In genomic region chr4:139209130-139209840, GRCm38 (mm10) we compare ENCODE assay signal across 8 mouse cellular contexts. TPM values are rescaled to one million over a fixed set of nuclear protein-coding genes. Genes with fewer than 3 reads are reported as not detected.
DNase-seq lines count a peak whose midpoint lies in the region; ATAC-seq and TF ChIP-seq lines count a peak whose summit lies in the region.

No protein-coding gene starts in this region.

- H3K9ac ChIP-seq in liver, embryonic 11.5 days (ENCODE audit: low read depth, low read length) = no peak overlapping the region
- no peak overlapping the region for H3K9ac ChIP-seq in stomach, postnatal 0 days (ENCODE audit: low read length)

- no peak for TF ChIP-seq POLR2A in spleen, adult 2 months (IDR thresholded peaks at IDR 0.05; ENCODE audit: low read depth, low read length)

- DNase-seq in gastrocnemius, postnatal 25 days = peak; percentile 57
- DNase-seq in gastrocnemius, postnatal 4 days (ENCODE audit: low spot score in 2 of 2) = no peak
- DNase-seq in spleen, adult 2 months (ENCODE audit: low read depth in 1 of 2, low spot score in 2 of 2) = no peak
- DNase-seq in spleen, postnatal 4 days (ENCODE audit: low spot score in 2 of 2) = no peak
- DNase-seq in liver, embryonic 11.5 days (ENCODE audit: low spot score) = no peak
- no peak for DNase-seq in stomach, postnatal 0 days (ENCODE audit: low spot score)
- no peak for DNase-seq in left cerebral cortex, postnatal 10 days (ENCODE audit: extremely low spot score in 1 of 2, low spot score in 2 of 2)
- no peak for DNase-seq in gastrocnemius, postnatal 10 days

- no peaks in the 10 kb centered on the region for H3K9me3 ChIP-seq in liver, embryonic 11.5 days (ENCODE audit: control insufficient read depth, low read length)
- no peaks in the 10 kb centered on the region for H3K9me3 ChIP-seq in stomach, postnatal 0 days (ENCODE audit: control insufficient read depth, low read length)

- WGBS in spleen, adult 2 months = 57% methylated on average over 5 of the region's 5 CpGs
- WGBS in liver, embryonic 11.5 days = 82% methylated on average over 5 of the region's 5 CpGs
- 50% methylated on average over 5 of the region's 5 CpGs for WGBS in stomach, postnatal 0 days

- no peak for TF ChIP-seq CTCF in spleen, adult 2 months (IDR thresholded peaks at IDR 0.05; ENCODE audit: extremely low read depth, insufficient read depth, insufficient read length, insufficient replicate concordance)
- TF ChIP-seq CTCF in stomach, postnatal 0 days (IDR thresholded peaks at IDR 0.05; ENCODE audit: low read depth) = no peak

- H3K36me3 ChIP-seq in spleen, adult 2 months (ENCODE audit: control insufficient read depth, insufficient read depth, low read length) = 0 out of 2 replicates have a peak, but pooled peaks cover 1% of the 10 kb centered on the region
- H3K36me3 ChIP-seq in liver, embryonic 11.5 days (ENCODE audit: control insufficient read depth, insufficient read depth, low read length) = peaks cover 6% of the 10 kb centered on the region; the same call in 1 of the 2 replicates
- H3K36me3 ChIP-seq in stomach, postnatal 0 days (ENCODE audit: control insufficient read depth, insufficient read depth, low read length) = no peaks in the 10 kb centered on the region

- intact Hi-C loops in left cerebral cortex, postnatal 10 days (cut with DNase I) = no loop called here

- peak overlapping the region; percentile 88 for H3K27ac ChIP-seq in spleen, adult 2 months (ENCODE audit: insufficient read depth, low read length)
- H3K27ac ChIP-seq in liver, embryonic 11.5 days (ENCODE audit: low read depth, low read length) = 0 out of 2 replicates have a peak overlapping the region, but pooled peaks have one; percentile 8
- H3K27ac ChIP-seq in stomach, postnatal 0 days (replicated peaks) = peak overlapping the region; percentile 73

- TF ChIP-seq EP300 in stomach, postnatal 0 days (optimal IDR thresholded peaks at IDR 0.05) = no peak

- 0 out of 2 replicates have a peak, but pooled peaks have one; percentile 44 for ATAC-seq in liver, embryonic 11.5 days (replicated peaks; ENCODE audit: low FRiP score)
- peak; percentile 36 for ATAC-seq in stomach, postnatal 0 days (ENCODE audit: low FRiP score, low TSS enrichment)

- no peak overlapping the region for H3K4me2 ChIP-seq in liver, embryonic 11.5 days
- no peak overlapping the region for H3K4me2 ChIP-seq in stomach, postnatal 0 days (replicated peaks; ENCODE audit: low read depth)

- peaks cover 55% of the 10 kb centered on the region for H3K4me1 ChIP-seq in spleen, adult 2 months (ENCODE audit: control insufficient read depth, insufficient read depth, insufficient read length)
- H3K4me1 ChIP-seq in liver, embryonic 11.5 days (replicated peaks; ENCODE audit: control insufficient read depth, insufficient read depth, low read length) = peaks cover 61% of the 10 kb centered on the region
- H3K4me1 ChIP-seq in stomach, postnatal 0 days (replicated peaks; ENCODE audit: control insufficient read depth, insufficient read depth) = peaks cover 27% of the 10 kb centered on the region

- H3K4me3 ChIP-seq in spleen, adult 2 months (ENCODE audit: extremely low read depth, insufficient read depth, insufficient read length) = no peak overlapping the region; the same call in 1 of the 2 replicates
- no peak overlapping the region for H3K4me3 ChIP-seq in liver, embryonic 11.5 days (ENCODE audit: low read depth, low read length)
- H3K4me3 ChIP-seq in stomach, postnatal 0 days (ENCODE audit: low read depth, low read length) = no peak overlapping the region

- H3K27me3 ChIP-seq in spleen, adult 2 months (ENCODE audit: control insufficient read depth, insufficient read depth, low read length) = no peaks in the 10 kb centered on the region
- no peaks in the 10 kb centered on the region for H3K27me3 ChIP-seq in liver, embryonic 11.5 days (replicated peaks; ENCODE audit: control insufficient read depth, insufficient read depth, low read length)
- H3K27me3 ChIP-seq in stomach, postnatal 0 days (ENCODE audit: control insufficient read depth, insufficient read depth, low read length) = no peaks in the 10 kb centered on the region

RNA-seq across cellular contexts. Expression of gene Capzb, which starts 16.6 kb away (rescaled TPM):
- total RNA-seq in gastrocnemius, postnatal 25 days (2021) = 100 to 1,000 TPM; 472 to 500 TPM
- 100 to 1,000 TPM; 445 to 463 TPM for total RNA-seq in gastrocnemius, postnatal 4 days (2021)
- 130 and 160 TPM in 2 replicates for polyA plus RNA-seq in spleen, adult 2 months (2012; rRNA removed)
- 250 and 257 TPM in 2 replicates for polyA plus RNA-seq in liver, embryonic 11.5 days (2014; fragmentation: Nextera tagmentation; extraction: Ambion mirVana)
- 341 and 344 TPM in 2 replicates for polyA plus RNA-seq in stomach, postnatal 0 days (2015; fragmentation: Nextera tagmentation; extraction: Ambion mirVana)
- 100 to 1,000 TPM; 343 to 357 TPM for total RNA-seq in left cerebral cortex, postnatal 10 days (2021)
- 100 to 1,000 TPM; 576 to 632 TPM for total RNA-seq in gastrocnemius, postnatal 10 days (2021)

Comparison
In these comparisons a context has a peak if more than half of its experiments do, and no peak if none do; other contexts are left out.
1. H3K27ac ChIP-seq: peak in every context shown above with its lines; median percentile 88 in spleen, adult 2 months; 73 in stomach, postnatal 0 days; 8 in liver, embryonic 11.5 days.